Mouse (Mus musculus): ENCODE data around the gene Iqcd. TPM values are rescaled to one million over a fixed set of nuclear protein-coding genes. Genes with fewer than 3 reads are reported as not detected.

Iqcd gene
- total RNA-seq, 2 experiments from 2014 or later: 0.58 to 0.64 TPM

DNA sequence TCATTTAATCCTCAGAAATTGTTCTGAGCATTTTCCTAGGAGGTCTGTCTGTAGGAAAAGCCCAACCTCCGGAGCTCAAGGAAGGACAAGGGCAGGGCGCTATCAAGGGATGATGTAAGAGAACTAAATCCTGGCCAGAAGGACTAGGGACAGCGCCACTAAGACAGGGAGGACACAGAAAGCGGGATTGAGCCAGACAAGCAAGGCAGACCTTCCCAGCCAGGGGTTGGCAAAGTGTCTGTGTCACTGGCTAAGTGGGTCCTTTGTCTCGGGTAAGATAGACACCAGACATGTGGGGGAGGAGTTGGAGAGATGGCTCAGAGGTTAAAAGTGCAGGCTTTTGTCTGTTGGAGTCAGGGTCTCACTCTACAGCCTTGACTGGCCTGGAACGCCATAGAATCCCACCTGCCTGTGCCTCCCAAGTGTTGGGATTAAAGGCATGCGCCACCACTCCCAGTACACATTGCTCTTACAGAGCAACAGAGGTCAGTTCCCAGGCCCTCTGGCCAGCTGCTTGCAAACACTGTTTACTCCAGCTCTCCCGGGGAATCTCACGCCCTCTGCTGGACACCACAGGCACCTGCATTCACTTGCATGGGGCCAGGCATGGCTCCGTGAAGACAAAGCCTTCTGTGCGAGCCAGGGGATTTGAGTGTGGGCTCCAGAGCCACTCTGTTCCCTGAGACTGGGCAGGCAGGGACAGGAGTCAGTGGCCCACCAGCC, 12.3 kb downstream of the Iqcd start:
- intact Hi-C loops (cut with DNase I): loop anchor here (5.0 kb wide), 1 partner anchor 89 kb away; the partner anchor contains the start of gene Slc8b1
- no peak for DNase-seq

DNA sequence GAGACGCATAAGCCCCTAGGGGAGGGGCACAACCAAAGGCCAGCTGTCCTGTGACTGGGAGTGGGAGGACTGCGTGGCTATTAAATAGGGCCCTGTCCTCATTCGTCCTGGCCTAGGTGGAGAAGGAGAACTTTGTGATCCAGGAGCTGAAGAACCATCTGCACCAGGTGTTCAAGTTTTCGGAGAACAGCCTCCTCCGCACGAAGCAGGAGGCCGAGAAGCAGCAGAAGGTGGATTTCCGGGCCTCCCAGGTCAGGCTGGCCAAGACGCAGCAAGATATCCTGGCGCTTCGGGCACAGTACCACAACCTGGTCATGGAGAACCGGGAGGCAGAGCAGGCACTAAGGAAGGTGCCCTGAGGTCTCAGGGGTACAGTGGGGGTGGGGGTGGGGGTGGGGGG, 13.4 kb downstream of the Iqcd start:
- DNase-seq: no peak
- intact Hi-C loops (cut with DNase I): loop anchor here (5.0 kb wide), 1 partner anchor 90 kb away; the partner anchor contains the start of gene Slc8b1

DNA sequence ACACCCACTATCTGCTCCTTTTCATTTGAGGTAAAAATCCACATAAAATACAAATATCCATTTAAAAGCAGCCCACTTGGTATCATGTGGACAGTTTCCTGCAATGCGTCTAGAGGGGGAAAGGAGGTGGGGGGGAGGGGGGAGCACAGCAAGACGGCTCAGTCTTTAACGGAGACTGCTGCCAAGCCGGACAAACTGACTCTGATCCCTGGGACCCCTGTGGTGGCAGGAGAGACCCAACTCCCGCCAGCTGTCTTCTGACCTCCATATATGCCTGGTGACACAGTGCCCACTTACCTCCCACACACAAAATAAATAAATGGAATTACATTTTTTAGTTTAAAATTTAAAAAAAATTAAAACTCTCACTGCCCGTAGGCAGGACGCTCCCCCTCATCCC, 14.7 kb downstream of the Iqcd start:
- peak; percentile 55 for DNase-seq
- intact Hi-C loops (cut with DNase I): loop anchor here (5.0 kb wide), 1 partner anchor 91 kb away; the partner anchor contains the start of gene Slc8b1

DNA sequence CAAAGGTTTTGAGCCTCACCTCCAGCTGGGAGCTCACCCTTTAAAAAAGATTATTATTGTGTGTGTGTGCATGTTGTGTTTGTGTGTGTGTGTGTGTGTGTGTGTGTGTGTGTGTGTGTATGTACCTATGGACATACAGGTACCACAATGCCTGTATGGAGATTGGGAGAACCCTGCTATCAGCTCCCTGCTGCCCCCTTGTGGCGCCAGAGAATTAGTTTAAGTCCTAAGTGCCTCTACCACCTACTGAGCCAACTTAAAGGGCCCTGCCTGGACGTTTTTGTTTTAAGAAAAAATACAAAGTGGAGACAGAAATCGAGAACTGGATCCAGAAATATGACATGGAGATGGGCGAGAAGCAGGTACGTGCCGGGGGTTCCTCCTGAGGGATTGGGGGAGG, 16.0 kb downstream of the Iqcd start:
- intact Hi-C loops (cut with DNase I): loop anchor here (2.0 to 5.0 kb wide), 2 partner anchors 54 to 93 kb away; partner anchors contain the start of gene Slc8b1
- peak; percentile 92 for DNase-seq

DNA sequence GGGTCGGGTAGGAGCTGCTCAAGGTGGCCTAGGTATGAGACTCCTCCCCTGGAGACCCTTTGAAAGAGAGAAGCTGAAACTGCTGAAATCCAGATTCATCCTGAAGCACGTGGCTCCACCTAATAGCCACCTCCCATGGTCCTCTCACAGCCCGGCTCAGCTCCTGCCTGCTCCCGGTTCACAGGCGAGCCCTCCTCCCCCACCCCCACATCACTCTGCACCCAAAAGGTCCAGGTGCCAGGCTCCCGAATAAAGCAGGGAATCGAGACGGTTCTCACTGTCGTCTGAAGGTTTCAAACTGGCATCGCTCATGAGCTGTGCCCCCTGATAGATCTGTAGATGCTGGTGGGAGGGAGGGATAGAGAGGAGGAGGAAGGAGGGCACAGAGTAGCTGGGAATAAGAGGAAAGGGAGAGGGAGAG, 16.4 kb downstream of the Iqcd start:
- no peak for DNase-seq
- intact Hi-C loops (cut with DNase I): loop anchor here (2.0 kb wide), 1 partner anchor 54 kb away; no protein-coding TSS in a partner anchor

DNA sequence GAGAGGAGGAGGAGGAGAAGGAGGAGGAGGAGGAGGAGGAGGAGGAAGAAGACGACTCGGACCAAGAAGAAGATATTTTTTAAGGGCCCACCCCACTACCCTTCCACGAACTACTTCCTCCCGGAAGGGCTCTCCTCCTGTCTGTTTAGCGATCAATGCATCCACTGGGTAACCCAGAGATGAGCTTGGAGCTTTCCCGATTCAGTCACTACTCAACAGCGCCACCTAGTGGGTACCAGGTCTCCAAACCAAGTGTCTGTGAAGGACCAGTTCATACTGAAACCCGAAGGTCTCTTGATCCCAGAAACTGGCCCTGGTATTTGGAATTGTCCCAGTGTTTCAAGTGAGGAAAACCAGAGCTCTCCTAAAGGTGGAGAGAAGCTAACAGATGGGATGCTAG, 16.9 kb downstream of the Iqcd start:
- intact Hi-C loops (cut with DNase I): loop anchor here (2.0 kb wide), 1 partner anchor 55 kb away; no protein-coding TSS in a partner anchor
- peak; percentile 95 for DNase-seq

DNA sequence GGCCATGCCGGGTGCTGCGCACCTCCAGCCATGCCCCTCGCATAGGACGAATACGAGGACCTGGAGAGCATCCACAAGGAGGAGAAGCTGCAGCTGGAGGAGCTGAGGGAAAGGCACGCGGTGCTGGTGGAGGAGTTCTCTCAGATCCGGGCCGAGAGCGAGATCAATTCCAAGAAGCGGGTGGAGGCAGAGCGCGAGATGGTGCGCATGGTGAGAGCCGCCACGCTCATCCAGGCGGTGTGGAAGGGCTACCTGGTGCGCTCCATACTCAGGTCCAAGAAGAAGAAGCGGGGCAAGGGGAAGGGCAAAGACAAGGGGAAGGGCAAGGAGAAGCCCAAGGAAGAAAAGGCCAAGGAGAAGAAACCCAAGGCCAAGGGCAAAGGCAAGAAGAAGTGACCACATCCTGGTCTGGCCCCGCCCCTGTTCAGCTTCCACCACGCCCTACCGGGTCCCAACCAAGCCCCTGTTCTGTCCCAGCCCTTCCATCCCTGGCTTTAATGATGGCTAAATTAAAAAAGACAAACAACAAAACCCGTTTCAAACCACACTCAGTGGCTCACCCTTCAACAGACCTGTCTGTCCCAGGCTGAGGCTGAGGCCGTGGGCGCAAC, 17.9 kb downstream of the Iqcd start:
- DNase-seq: no peak
- intact Hi-C loops (cut with DNase I): no loop called here

DNA sequence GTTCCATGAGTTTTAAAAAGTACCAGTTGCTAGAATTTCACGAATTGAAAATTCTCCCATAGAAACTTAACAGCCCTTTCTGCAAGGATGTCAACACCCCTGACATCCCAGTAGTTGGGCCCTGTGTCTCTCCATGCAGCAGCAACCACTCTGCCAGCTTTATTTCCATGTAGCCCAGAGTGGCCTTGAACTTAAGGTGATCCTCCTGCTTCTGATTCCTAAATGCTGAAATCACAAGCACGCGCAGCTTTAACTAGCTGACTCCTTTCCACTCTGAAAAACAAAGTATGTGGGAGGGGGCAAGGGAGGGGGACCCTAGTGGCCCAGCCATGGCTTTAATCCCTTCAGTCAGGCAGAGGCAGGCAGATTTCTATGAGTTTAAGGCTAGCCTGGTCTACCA, 18.5 kb downstream of the Iqcd start:
- DNase-seq: no peak
- intact Hi-C loops (cut with DNase I): no loop called here

DNA sequence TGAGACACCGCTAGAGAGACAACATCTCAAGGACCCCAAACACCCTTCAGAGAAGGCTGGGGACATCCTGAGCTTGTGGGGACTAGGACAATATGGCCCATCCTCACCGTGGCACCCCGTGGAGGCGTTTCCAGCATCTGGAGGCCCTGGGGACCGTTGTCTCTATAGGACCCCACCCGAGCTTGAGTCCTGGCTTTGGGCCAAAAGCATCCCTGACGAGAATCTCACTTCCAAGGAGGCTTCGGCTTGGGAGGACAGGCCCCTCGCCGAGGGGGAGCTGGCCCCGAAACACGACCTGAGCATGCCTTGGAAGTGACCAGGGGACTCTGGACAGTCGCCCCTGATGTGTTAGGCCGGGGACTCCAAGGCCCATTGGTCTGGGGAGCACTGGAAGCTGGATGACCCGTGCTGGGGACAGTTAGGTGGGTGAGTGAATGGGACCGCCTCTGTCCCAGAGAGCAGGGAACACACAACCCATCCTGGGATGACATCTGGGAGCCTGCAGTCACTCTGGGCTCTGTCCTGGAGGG, 20.5 kb downstream of the Iqcd start:
- no peak for DNase-seq
- intact Hi-C loops (cut with DNase I): no loop called here

DNA sequence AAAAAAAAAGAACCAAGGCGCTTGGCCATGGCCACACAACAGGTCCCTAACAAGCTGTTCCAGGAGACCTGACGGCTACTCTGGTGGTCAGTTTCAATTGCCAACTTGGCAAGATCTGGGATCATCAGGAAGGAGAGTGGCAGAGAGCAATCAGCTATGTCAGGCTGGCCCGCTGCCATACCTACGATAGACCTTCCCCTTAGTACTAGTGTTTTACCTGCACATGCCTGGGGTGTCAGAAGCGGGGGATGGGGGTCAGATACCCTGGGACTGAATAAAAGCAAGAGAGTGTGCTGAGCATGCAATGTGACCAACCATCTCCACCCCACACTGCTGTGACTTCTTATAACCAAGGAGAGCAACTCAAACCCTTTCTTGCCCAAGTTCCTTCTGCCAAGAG, 22.1 kb downstream of the Iqcd start:
- intact Hi-C loops (cut with DNase I): no loop called here
- no peak for DNase-seq

DNA sequence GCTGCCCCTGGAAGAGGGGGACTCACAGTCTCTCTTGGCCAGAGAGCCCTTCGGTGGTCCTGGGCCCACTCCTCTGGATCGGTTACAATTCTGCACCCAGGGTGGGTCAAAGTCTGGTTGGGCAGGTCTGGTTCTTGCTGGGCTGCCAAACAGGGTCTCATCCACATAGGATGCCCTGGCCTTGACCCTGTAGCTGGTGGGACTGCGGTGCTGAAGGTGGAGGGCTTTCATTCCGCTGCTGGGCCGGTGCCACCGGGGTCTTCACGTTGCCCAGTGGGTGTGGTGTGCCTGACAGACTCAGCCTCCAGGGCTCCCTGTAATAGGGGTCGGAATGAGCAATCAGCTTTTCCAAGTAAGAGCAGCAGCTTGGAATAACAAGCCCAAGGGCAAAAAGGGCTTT, 22.6 kb downstream of the Iqcd start:
- intact Hi-C loops (cut with DNase I): no loop called here
- no peak for DNase-seq

DNA sequence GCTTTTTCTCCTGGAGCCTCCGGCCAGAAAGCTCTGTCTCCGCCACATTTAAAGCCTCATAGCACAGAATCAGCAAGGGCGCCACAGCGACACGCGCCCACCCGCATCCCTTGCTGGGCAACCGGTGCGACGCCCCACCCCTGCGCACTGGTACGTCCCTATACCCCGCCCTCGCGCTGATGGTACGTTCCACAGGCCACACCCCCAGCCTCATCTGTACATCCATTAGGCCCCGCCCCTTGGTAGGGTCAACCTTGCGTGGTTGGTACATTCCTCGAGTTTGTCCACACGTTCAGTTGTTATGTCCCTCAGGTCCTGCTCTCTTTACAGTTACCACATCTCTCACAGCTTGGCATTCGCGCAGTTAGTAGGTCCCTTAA, 23.6 kb downstream of the Iqcd start, which contains the start of the genes Rita1 and Ddx54:
Rita1 (minus strand) TSS at position 148 of the 380 bp plus-strand sequence.
Ddx54 (plus strand) TSS at position 298 of the 380 bp plus-strand sequence.
- intact Hi-C loops (cut with DNase I): no loop called here
- peak; percentile 98 for DNase-seq

DNA sequence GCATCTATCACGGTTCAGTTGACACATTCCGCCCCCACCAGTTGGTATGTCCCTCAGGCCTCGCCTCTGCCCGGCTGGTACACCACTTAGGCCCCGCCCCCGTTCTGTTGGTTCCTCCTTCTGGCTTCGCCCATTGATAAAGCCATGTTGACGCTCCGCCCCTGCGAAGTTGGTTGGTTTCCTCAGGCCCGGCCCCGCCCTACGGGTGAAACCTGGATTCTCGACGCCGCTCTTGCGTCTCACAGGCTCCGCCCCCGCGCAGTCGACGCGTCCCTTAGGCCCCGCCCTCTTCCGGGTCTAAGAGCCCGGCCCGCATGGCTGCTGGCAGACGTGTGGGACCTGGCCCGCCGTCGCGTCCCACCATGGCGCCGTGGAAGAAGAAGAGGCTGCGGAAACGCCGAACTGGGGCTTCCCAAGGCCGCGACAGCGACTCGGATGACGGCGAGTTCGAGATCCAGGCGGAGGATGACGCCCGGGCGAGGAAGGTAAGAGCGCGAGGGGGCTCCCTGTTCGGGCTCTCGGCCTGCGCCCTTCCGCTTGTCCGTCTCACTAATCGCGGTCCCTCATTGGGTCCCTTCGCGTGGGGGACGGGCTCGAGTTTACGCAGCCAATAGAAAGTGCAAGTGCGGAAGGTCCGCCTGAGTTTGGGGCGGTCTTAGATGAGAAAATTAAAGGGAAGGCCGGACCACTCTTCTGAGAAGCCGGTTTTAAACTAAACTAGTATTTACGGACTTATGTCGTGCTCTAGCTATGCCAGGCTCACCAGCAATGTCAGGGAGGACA, 24.2 kb downstream of the Iqcd start:
- peak; percentile 100 for DNase-seq
- intact Hi-C loops (cut with DNase I): no loop called here

DNA sequence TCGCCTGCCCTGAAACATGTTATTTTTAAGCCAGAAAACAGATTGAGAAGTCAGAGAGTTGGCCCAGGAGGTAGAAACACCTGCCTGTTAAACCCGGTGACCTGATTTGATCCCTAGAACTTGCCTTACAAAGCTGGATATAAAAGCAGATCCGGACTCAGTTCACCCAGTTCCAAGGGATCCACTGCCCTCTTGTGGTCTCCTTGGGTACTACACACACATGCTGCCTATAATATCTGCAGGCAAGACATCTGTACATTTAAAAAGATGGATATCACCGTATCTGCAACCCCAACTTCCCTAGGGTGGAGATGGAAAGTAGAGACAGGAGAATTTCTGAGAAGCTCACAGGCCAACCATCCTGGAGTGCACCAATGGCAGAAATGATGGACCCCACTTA, 27.1 kb downstream of the Iqcd start:
- intact Hi-C loops (cut with DNase I): no loop called here
- DNase-seq: no peak

DNA sequence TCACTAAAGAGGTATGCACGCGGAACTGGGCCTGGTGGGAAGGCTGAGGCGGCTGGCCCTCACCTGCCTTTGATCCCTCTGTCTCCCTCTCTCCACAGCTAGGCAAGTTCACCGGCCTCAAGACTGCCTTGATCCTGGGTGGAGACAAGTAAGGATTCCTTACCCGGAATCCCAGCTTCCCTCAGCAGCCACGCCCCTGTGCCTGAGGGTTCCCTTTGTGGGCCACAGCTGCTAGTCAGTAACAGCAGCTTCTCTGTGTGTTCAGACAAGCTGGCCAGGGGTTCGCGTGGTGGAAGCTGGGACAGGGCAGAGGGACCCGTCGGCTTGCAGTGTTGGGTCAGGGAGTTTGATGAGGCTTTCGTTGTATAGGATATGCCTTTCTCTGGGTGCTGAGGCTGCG, 30.0 kb downstream of the Iqcd start:
- intact Hi-C loops (cut with DNase I): no loop called here
- DNase-seq: no peak

DNA sequence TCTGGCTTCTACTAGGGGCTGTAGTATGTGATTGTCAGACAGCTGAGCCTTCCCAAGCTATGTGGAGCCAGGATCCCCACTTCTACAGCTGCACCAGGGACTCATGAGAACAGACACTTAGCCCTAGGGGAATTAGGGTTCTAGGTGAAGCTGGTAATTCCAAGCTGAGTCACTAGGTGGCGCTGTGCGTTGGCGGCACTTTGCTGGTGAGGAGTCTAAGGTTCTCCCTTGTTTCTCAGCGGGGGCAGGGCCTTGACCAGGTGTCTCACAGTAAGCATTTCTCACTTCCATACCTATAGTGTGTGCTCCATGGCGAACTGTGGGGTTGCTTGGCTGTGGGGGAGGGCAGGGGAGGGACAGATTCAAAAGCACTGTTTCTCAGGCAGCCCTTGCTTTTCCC, 30.4 kb downstream of the Iqcd start:
- intact Hi-C loops (cut with DNase I): no loop called here
- peak; percentile 66 for DNase-seq

DNA sequence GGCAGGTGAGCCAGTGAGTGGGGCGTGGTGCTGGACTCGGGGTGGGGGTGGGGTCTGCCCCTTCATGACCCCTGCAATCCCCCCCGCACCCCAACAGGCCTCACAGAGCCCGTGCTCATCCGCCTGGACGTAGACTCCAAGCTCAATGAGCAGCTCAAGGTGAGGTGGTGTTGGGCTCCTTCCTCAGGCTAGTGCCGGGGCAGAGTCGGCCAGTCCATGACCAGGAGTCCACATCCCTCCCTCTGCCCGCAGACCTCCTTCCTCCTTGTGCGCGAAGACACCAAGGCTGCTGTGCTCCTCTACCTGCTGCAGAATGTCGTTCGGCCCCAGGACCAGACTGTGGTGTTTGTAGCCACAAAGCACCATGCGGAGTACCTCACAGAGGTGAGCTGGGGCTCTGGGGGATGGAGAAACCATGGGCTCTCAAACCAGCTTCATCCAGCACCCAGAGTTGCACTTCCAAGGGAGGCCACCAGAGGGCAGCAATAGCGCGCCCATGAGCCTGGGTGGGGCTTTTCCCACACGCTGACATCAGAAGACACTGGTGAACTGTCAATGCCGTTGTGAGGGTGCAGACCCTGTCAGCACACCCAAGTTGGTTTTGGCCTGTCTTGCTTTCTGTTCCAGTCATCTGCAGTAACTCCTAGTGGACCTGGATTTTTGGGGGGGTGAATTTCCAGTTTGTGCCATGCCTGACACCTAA, 31.7 kb downstream of the Iqcd start:
- DNase-seq: peak; percentile 80
- intact Hi-C loops (cut with DNase I): loop anchor here (5.0 to 10.0 kb wide), 2 partner anchors 57 to 124 kb away; partner anchors contain the start of gene Oas2

DNA sequence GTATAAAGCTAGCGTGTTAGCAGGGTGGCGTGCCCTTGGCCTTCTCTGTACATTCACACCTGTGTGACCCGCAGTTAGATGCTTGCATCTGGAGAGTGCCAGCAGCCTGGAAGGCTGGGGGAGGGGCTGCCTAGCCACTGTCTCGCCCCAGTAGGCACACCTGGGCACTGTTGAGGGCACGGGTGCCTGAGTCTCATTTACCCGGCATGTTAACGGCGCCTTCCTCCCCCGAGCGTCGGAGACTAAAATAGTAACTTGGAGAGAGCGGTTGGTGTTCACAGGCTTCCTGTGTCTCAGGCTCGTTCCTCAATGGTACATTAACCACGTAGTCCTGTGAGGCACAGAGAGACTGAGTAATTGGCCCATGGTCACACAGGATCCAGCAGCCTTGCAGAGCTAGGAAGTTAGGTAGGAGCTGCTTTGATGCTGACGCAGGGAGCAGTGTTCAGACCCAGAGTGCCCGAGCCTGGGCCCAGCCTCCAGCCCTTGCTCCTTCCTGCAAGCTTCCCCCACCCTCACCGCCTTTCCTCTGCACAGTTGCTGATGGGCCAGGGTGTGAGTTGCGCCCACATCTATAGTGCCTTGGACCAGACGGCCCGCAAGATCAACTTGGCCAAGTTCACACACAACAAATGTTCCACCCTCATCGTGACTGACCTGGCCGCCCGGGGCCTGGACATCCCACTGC, 32.4 kb downstream of the Iqcd start:
- DNase-seq: no peak
- intact Hi-C loops (cut with DNase I): loop anchor here (5.0 to 10.0 kb wide), 2 partner anchors 56 to 124 kb away; partner anchors contain the start of gene Oas2

DNA sequence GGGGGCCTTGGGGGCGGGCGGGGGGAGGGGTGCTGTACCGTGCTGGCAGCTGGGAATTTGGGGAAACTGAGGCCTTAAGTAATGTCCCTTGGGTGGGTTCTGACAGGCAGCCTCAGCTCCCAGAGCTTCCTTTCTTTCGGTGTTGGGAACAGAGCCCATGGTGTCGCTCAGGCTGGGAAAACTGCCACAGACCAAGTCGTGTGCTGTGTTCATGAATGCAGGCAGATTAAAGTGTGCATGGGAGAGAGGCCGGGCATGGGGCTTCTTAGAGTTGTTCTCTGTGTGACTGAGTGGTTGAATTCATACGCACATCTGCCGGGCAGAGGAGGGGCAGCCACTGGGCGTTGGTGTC, 33.0 kb downstream of the Iqcd start:
- intact Hi-C loops (cut with DNase I): loop anchor here (5.0 to 10.0 kb wide), 2 partner anchors 55 to 123 kb away; partner anchors contain the start of gene Oas2
- no peak for DNase-seq

Data from left cerebral cortex, postnatal 4 days (tissue).